Mouse (Mus musculus) lung, postnatal 0 days (tissue): ENCODE measurements around the gene Sema7a.

Source experiments
- CTCF ChIP-seq: IDR thresholded peaks from 2 replicates; pipeline ENCODE4 v1.5.1; 2016; ENCODE audit warnings: antibody characterized with exemption, mild to moderate bottlenecking
- EP300 ChIP-seq: IDR thresholded peaks from 2 replicates; pipeline ENCODE4 v1.6.1; 2016; ENCODE audit warnings: antibody characterized with exemption, mild to moderate bottlenecking, control low read depth

DNA sequence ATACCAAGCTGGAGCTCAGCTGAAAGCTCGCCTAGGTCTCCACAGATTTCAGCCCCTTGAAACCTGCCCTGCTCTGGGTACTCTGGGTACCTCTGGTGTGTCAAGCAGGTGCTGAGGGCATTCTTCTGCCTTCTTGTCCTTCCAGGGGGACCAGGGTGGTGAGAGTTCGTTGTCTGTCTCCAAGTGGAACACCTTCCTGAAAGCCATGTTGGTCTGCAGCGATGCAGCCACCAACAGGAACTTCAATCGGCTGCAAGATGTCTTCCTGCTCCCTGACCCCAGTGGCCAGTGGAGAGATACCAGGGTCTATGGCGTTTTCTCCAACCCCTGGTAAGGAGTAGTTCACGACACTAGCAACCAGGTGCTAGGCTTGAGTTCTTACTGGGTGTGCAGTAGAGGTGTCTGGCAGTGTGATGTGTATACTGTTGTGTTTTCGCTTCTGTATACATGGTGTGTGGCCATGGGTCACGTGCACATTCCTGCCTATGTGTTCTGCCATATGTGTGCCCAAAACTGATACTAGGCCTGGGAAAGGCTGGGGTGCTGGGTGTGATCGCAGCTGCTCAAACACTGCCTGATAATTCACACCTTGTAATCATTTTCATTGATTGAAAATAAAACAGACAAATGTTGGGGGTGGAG lies 16.4 kb downstream of the Sema7a start:
- no peak for TF ChIP-seq EP300
- no peak for TF ChIP-seq CTCF
